Mouse (Mus musculus): ENCODE data around the gene Efnb2.

The Efnb2 gene

GRCm38 (mm10) chr8:8574521-8575499, 86.2 kb downstream of the Efnb2 start:
- no peak for DNase-seq (ENCODE audit: low read depth in 1 of 2, low spot score in 2 of 2)

- no peak for DNase-seq (ENCODE audit: low read depth in 1 of 2, low spot score in 2 of 2)
Measured at GRCm38 (mm10) chr8:8572272-8572671, 88.8 kb downstream of the Efnb2 start.

GRCm38 (mm10) chr8:8571625-8572215, 89.3 kb downstream of the Efnb2 start:
- no peak for DNase-seq (ENCODE audit: low read depth in 1 of 2, low spot score in 2 of 2)

- DNase-seq (ENCODE audit: low read depth in 1 of 2, low spot score in 2 of 2): no peak
Measured at GRCm38 (mm10) chr8:8569280-8569679, 91.8 kb downstream of the Efnb2 start.

- DNase-seq (ENCODE audit: low read depth in 1 of 2, low spot score in 2 of 2): no peak
Measured at GRCm38 (mm10) chr8:8568215-8568773, 92.7 kb downstream of the Efnb2 start.

Measured in monocyte, adult 2 months (primary cell).